Mouse (Mus musculus): ENCODE measurements around the gene Zbtb25.

- TF ChIP-seq CTCF (IDR thresholded peaks at IDR 0.05; ENCODE audit: borderline replicate concordance, control insufficient read depth, extremely low read depth, insufficient read depth, low read length, poor library complexity) (no peak), POLR2A (IDR thresholded peaks at IDR 0.05; ENCODE audit: control insufficient read depth, extremely low read depth, insufficient read depth, low read length, poor library complexity) (no peak)
Measured at GRCm38 (mm10) chr12:76373991-76374390, 4.6 kb upstream of the Zbtb25 start.
